ENCODE assay signal across 8 mouse cellular contexts in the genomic region with DNA sequence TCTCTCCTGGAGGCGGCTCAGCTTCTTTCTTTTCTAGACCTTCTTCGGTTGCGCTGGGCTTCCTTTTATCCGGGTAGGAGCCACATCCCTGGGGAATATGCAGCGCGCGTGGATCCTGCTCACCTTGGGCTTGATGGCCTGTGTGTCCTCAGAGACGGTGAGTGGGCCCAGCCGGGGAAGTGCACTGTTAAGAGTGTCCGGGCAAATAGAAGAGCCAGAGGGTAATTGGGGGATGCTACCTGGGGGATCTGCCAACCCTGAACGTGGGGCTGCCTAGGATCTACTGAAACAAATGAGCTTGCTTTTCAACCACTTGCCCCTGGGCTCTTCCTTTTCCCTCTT.
DNase-seq lines count a peak whose midpoint lies in the region; ATAC-seq and TF ChIP-seq lines count a peak whose summit lies in the region.
"Not testable (repeated sequence)": the region's sequence is repeated elsewhere in the genome, so short reads cannot be mapped to it uniquely, and the experiment has no call there.

No protein-coding gene starts in this region.

- not testable (repeated sequence) for H3K27ac ChIP-seq in forebrain, embryonic 14.5 days (ENCODE audit: low read depth, low read length); limb, embryonic 11.5 days (replicated peaks; ENCODE audit: low read depth, low read length)
- H3K27ac ChIP-seq in heart, embryonic 16.5 days (ENCODE audit: low read length) = peak overlapping the region; percentile 40; the same call in 1 of the 2 replicates
- H3K27ac ChIP-seq in intestine, embryonic 15.5 days = peak overlapping the region; percentile 82
- H3K27ac ChIP-seq in midbrain, embryonic 16.5 days (ENCODE audit: low read length) = peak overlapping the region; percentile 60
- H3K27ac ChIP-seq in stomach, embryonic 16.5 days (ENCODE audit: low read length) = peak overlapping the region; percentile 88

- not testable (repeated sequence) for H3K4me1 ChIP-seq in forebrain, embryonic 14.5 days (ENCODE audit: control insufficient read depth, insufficient read depth, low read length); heart, embryonic 16.5 days (ENCODE audit: control insufficient read depth, insufficient read depth, low read length); intestine, embryonic 15.5 days (replicated peaks); limb, embryonic 11.5 days (ENCODE audit: control insufficient read depth, insufficient read depth, low read length); lung, adult 2 months (ENCODE audit: control insufficient read depth, insufficient read depth, low read length); midbrain, embryonic 16.5 days (ENCODE audit: control insufficient read depth, insufficient read depth, low read length); stomach, embryonic 16.5 days (ENCODE audit: control insufficient read depth, insufficient read depth, low read length)

- H3K36me3 ChIP-seq in forebrain, embryonic 14.5 days (ENCODE audit: control insufficient read depth, insufficient read depth, low read length); heart, embryonic 16.5 days (ENCODE audit: control insufficient read depth, insufficient read depth); intestine, embryonic 15.5 days; limb, embryonic 11.5 days (ENCODE audit: control insufficient read depth, insufficient read depth, low read length); midbrain, embryonic 16.5 days (ENCODE audit: control insufficient read depth, insufficient read depth, low read length); stomach, embryonic 16.5 days (ENCODE audit: control insufficient read depth, insufficient read depth, low read length): not testable (repeated sequence)

- TF ChIP-seq CTCF in lung, adult 2 months (IDR thresholded peaks at IDR 0.05; ENCODE audit: insufficient read depth, low read length) = not testable (repeated sequence)

- TF ChIP-seq POLR2A in lung, adult 2 months (IDR thresholded peaks at IDR 0.05; ENCODE audit: borderline replicate concordance, extremely low read depth, low read depth, low read length) = not testable (repeated sequence)

- H3K9me3 ChIP-seq in forebrain, embryonic 14.5 days (replicated peaks; ENCODE audit: control insufficient read depth, low read length); heart, embryonic 16.5 days (replicated peaks; ENCODE audit: control insufficient read depth, low read length); intestine, embryonic 15.5 days; limb, embryonic 11.5 days (ENCODE audit: control insufficient read depth, low read length); midbrain, embryonic 16.5 days (replicated peaks; ENCODE audit: control insufficient read depth, low read length, poor library complexity, severe bottlenecking); stomach, embryonic 16.5 days (replicated peaks; ENCODE audit: control insufficient read depth, low read length): not testable (repeated sequence)

- H3K9ac ChIP-seq in forebrain, embryonic 14.5 days (ENCODE audit: low read length) = peak overlapping the region; percentile 55
- H3K9ac ChIP-seq in heart, embryonic 16.5 days (ENCODE audit: low read length) = peak overlapping the region; percentile 57
- H3K9ac ChIP-seq in intestine, embryonic 15.5 days = peak overlapping the region; percentile 60
- peak overlapping the region; percentile 64 for H3K9ac ChIP-seq in limb, embryonic 11.5 days (ENCODE audit: low read length)
- H3K9ac ChIP-seq in midbrain, embryonic 16.5 days (ENCODE audit: low read depth, low read length) = peak overlapping the region; percentile 73
- peak overlapping the region; percentile 77 for H3K9ac ChIP-seq in stomach, embryonic 16.5 days (ENCODE audit: low read length)

- H3K27me3 ChIP-seq in forebrain, embryonic 14.5 days (replicated peaks; ENCODE audit: control insufficient read depth, insufficient read depth, low read length); heart, embryonic 16.5 days (ENCODE audit: control insufficient read depth, insufficient read depth, low read length); intestine, embryonic 15.5 days (replicated peaks); limb, embryonic 11.5 days (ENCODE audit: control insufficient read depth, insufficient read depth, low read length); midbrain, embryonic 16.5 days (ENCODE audit: control insufficient read depth, insufficient read depth, low read depth, low read length); stomach, embryonic 16.5 days (ENCODE audit: control insufficient read depth, insufficient read depth, low read length): not testable (repeated sequence)

- H3K4me2 ChIP-seq in forebrain, embryonic 14.5 days (ENCODE audit: low read length) = peak overlapping the region; percentile 54
- H3K4me2 ChIP-seq in heart, embryonic 16.5 days (ENCODE audit: low read depth, low read length) = peak overlapping the region; percentile 64
- peak overlapping the region; percentile 64 for H3K4me2 ChIP-seq in intestine, embryonic 15.5 days (replicated peaks)
- H3K4me2 ChIP-seq in limb, embryonic 11.5 days (ENCODE audit: low read depth, severe bottlenecking) = peak overlapping the region; percentile 72
- H3K4me2 ChIP-seq in midbrain, embryonic 16.5 days (ENCODE audit: low read length) = peak overlapping the region; percentile 71
- peak overlapping the region; percentile 61 for H3K4me2 ChIP-seq in stomach, embryonic 16.5 days (ENCODE audit: low read depth, low read length)

- peak overlapping the region; percentile 41 for H3K4me3 ChIP-seq in forebrain, embryonic 14.5 days (ENCODE audit: low read depth, low read length)
- peak overlapping the region; percentile 66 for H3K4me3 ChIP-seq in heart, embryonic 16.5 days (ENCODE audit: low read length)
- peak overlapping the region; percentile 48 for H3K4me3 ChIP-seq in intestine, embryonic 15.5 days (replicated peaks)
- H3K4me3 ChIP-seq in limb, embryonic 11.5 days (ENCODE audit: low read depth, low read length) = peak overlapping the region; percentile 51
- peak overlapping the region; percentile 61 for H3K4me3 ChIP-seq in lung, adult 2 months (replicated peaks; ENCODE audit: extremely low read depth, low read depth, low read length)
- H3K4me3 ChIP-seq in midbrain, embryonic 16.5 days (ENCODE audit: low read depth, low read length) = peak overlapping the region; percentile 47
- peak overlapping the region; percentile 62 for H3K4me3 ChIP-seq in stomach, embryonic 16.5 days (replicated peaks; ENCODE audit: low read length)

- WGBS in forebrain, embryonic 14.5 days = 4% methylated on average over 11 of the region's 11 CpGs
- 4% methylated on average over 11 of the region's 11 CpGs for WGBS in heart, embryonic 16.5 days
- 7% methylated on average over 11 of the region's 11 CpGs for whole genome bisulfite sequencing in intestine, embryonic 15.5 days
- WGBS in limb, embryonic 11.5 days = 7% methylated on average over 11 of the region's 11 CpGs
- 6% methylated on average over 11 of the region's 11 CpGs for WGBS in lung, adult 2 months
- 4% methylated on average over 11 of the region's 11 CpGs for WGBS in midbrain, embryonic 16.5 days
- WGBS in stomach, embryonic 16.5 days = 4% methylated on average over 11 of the region's 11 CpGs

- ATAC-seq in forebrain, embryonic 14.5 days = peak; percentile 13
- ATAC-seq in heart, embryonic 16.5 days (replicated peaks; ENCODE audit: extremely low read depth, insufficient read depth, low FRiP score) = 0 out of 2 replicates have a peak, but pooled peaks have one; percentile 16
- ATAC-seq in intestine, embryonic 15.5 days = peak; percentile 37
- ATAC-seq in limb, embryonic 11.5 days (ENCODE audit: insufficient number of reproducible peaks, low FRiP score, low TSS enrichment, low read depth) = not testable (repeated sequence)
- peak; percentile 62 for ATAC-seq in midbrain, embryonic 16.5 days
- 0 out of 2 replicates have a peak, but pooled peaks have one; percentile 18 for ATAC-seq in stomach, embryonic 16.5 days (ENCODE audit: insufficient read depth, low FRiP score)

- peak; percentile 31 for DNase-seq in cerebellum, adult 9-11 months
- not testable (repeated sequence) for DNase-seq in forebrain, embryonic 14.5 days (ENCODE audit: low spot score); limb, embryonic 11.5 days (ENCODE audit: low spot score); lung, adult 2 months
